Mouse (Mus musculus) stomach, embryonic 15.5 days (tissue): ENCODE measurements around the gene Lrrc28. TPM values are rescaled to one million over a fixed set of nuclear protein-coding genes. Genes with fewer than 3 reads are reported as not detected.

Experiments
- ATAC-seq: fragments of 200-750 bp; cut with Nextera tagmentation; 2 replicates; pipeline ENCODE4 v1.8.0; 2017; ENCODE audit warnings: low read depth, moderate number of reproducible peaks, moderate TSS enrichment; ENCODE audit not compliant: insufficient read depth, low FRiP score
- H3K27ac ChIP-seq: fragments of 300-500 bp; sonication (generic); 2 replicates; pipeline ENCODE4 v1.5.1; 2015; ENCODE audit warnings: mild to moderate bottlenecking, inconsistent platforms
- H3K27me3 ChIP-seq: fragments of 300-500 bp; sonication (generic); replicated peaks from 2 replicates; pipeline ENCODE4 v1.6.1; 2015; ENCODE audit warnings: inconsistent platforms
- H3K36me3 ChIP-seq: fragments of 300-500 bp; sonication (generic); 2 replicates; pipeline ENCODE4 v1.6.1; 2015; ENCODE audit warnings: inconsistent platforms
- H3K4me1 ChIP-seq: fragments of 300-500 bp; sonication (generic); 2 replicates; pipeline ENCODE4 v1.6.1; 2015; ENCODE audit warnings: inconsistent platforms
- H3K4me2 ChIP-seq: fragments of 300-500 bp; sonication (generic); 2 replicates; pipeline ENCODE4 v1.6.1; 2015; ENCODE audit warnings: mild to moderate bottlenecking, inconsistent platforms
- H3K4me3 ChIP-seq: fragments of 300-500 bp; sonication (generic); replicated peaks from 2 replicates; pipeline ENCODE4 v1.5.1; 2015; ENCODE audit warnings: inconsistent platforms
- H3K9ac ChIP-seq: fragments of 300-500 bp; sonication (generic); 2 replicates; pipeline ENCODE4 v1.6.1; 2015; ENCODE audit warnings: inconsistent platforms
- H3K9me3 ChIP-seq: fragments of 300-500 bp; sonication (generic); 2 replicates; pipeline ENCODE4 v1.6.1; 2016; ENCODE audit warnings: inconsistent platforms
- WGBS: fragments of 180-500 bp; shearing (Covaris S2); methylation state at CpG from one replicate; pipeline ENCODE4 v1.1.7; 2015; 5-methylcytosine and 5-hydroxymethylcytosine counted together
- polyA plus RNA-seq: library from polyadenylated mRNA; unstranded; fragments of >200 nt; fragmentation: Nextera tagmentation; extraction: Ambion mirVana; gene quantifications from 2 replicates; pipeline ENCODE4 v1.2.1, GENCODE M21; 2015

The Lrrc28 gene
- polyA plus RNA-seq, 1 experiment from 2014 or later: 14.2 TPM

- no peak overlapping the region for H3K27ac ChIP-seq
- no peak overlapping the region for H3K4me3 ChIP-seq
- 74% methylated on average over 4 of the region's 4 CpGs for WGBS
Observed at GRCm38 (mm10) chr7:67616890-67617289, 28.2 kb downstream of the Lrrc28 start.

DNA sequence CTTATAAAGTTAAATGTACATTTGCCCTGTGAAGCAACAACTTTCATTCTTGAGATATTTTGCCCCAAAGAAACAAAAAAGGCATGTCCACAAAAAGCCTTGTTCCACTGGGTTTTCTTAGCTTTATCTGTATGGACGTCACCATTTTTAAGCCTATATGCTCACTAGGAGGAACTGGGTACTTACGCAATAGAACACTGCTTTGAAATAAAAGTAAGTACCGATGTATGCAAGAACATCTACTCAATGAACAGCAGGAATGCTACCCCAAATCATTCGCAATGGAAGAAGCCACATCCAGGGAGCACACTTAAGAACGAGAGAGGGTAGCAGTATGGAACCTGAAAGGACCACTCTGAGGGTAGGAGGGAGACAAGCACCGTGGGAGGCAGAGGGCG lies 30.6 kb downstream of the Lrrc28 start:
- no peak overlapping the region for H3K4me3 ChIP-seq
- no peaks in the 10 kb centered on the region for H3K36me3 ChIP-seq
- H3K4me2 ChIP-seq: no peak overlapping the region; the same call in 1 of the 2 replicates
- H3K4me1 ChIP-seq: no peaks in the 10 kb centered on the region
- H3K27me3 ChIP-seq: no peaks in the 10 kb centered on the region
- no peak overlapping the region for H3K9ac ChIP-seq
- no peak overlapping the region for H3K27ac ChIP-seq
- no peak for ATAC-seq
- no peaks in the 10 kb centered on the region for H3K9me3 ChIP-seq
- WGBS: 86% methylated on average over 7 of the region's 7 CpGs

More at GRCm38 (mm10) chr7:67616890-67617289, 28.2 kb downstream of the Lrrc28 start:
- Histone ChIP-seq H3K36me3 (no peaks in the 10 kb centered on the region), H3K4me2 (no peak overlapping the region), H3K9me3 (no peaks in the 10 kb centered on the region), H3K9ac (no peak overlapping the region), H3K27me3 (no peaks in the 10 kb centered on the region), H3K4me1 (no peaks in the 10 kb centered on the region)
- ATAC-seq: no peak

- Histone ChIP-seq H3K9me3 (no peaks in the 10 kb centered on the region), H3K4me3 (no peak overlapping the region), H3K27me3 (no peaks in the 10 kb centered on the region), H3K4me1 (no peaks in the 10 kb centered on the region), H3K27ac (no peak overlapping the region), H3K36me3 (no peaks in the 10 kb centered on the region), H3K9ac (no peak overlapping the region), H3K4me2 (no peak overlapping the region)
- WGBS: 72% methylated on average over 10 of the region's 10 CpGs
- no peak for ATAC-seq
Observed at GRCm38 (mm10) chr7:67613795-67614463, 31.1 kb downstream of the Lrrc28 start.

- H3K27ac ChIP-seq: no peak overlapping the region; the same call in 1 of the 2 replicates
- 46% methylated on average over 4 of the region's 4 CpGs for WGBS
- no peaks in the 10 kb centered on the region for H3K9me3 ChIP-seq
- H3K4me3 ChIP-seq: no peak overlapping the region
- H3K9ac ChIP-seq: no peak overlapping the region
- no peak for ATAC-seq
- no peaks in the 10 kb centered on the region for H3K36me3 ChIP-seq
- H3K4me1 ChIP-seq: no peaks in the 10 kb centered on the region
- no peaks in the 10 kb centered on the region for H3K27me3 ChIP-seq
- no peak overlapping the region for H3K4me2 ChIP-seq
Observed at GRCm38 (mm10) chr7:67608348-67609024, 36.6 kb downstream of the Lrrc28 start.

DNA sequence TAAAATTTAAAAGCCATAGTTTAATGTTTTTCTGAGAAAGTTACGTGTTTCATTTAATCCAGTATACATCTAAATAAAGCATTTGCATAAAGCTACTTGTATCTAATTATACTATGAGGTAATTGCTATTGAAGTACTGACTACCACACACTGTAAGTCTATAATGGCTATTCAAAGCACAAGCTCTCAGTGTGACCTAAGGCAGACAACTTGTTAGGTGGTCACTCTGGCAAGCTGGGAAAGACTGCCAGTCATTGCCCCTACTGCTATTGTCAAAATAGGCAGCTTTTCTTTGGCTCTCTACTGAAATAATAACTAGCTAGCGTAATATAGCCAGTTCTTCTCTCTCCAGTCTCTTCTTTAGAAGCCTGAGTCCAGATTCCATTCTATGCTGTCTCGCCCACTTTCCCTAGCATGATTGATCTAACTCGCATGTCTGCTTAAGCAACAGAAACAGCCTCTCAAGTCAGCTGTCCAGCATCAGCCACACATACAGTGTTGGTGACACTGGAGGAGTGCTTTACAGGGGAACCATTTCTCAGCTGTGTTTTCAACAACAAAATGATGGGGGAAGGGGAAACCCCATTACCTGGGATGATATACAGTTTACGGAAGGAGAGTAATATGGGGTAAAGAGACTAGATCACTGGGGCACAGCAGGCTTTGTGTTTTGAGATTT lies 37.3 kb downstream of the Lrrc28 start:
- Histone ChIP-seq H3K4me2 (no peak overlapping the region), H3K4me3 (no peak overlapping the region), H3K4me1 (no peaks in the 10 kb centered on the region), H3K27me3 (no peaks in the 10 kb centered on the region), H3K27ac (no peak overlapping the region), H3K9me3 (no peaks in the 10 kb centered on the region), H3K36me3 (no peaks in the 10 kb centered on the region), H3K9ac (no peak overlapping the region)
- no peak for ATAC-seq
- WGBS: 54% methylated on average over 5 of the region's 5 CpGs

- no peak overlapping the region for H3K4me2 ChIP-seq
- 67% methylated on average over 1 of the region's 1 CpGs for WGBS
- no peak for ATAC-seq
- no peak overlapping the region for H3K9ac ChIP-seq
- H3K9me3 ChIP-seq: no peaks in the 10 kb centered on the region
- no peaks in the 10 kb centered on the region for H3K27me3 ChIP-seq
- no peaks in the 10 kb centered on the region for H3K4me1 ChIP-seq
- H3K36me3 ChIP-seq: no peaks in the 10 kb centered on the region
- no peak overlapping the region for H3K4me3 ChIP-seq
- no peak overlapping the region for H3K27ac ChIP-seq
Observed at GRCm38 (mm10) chr7:67606250-67606649, 38.8 kb downstream of the Lrrc28 start.

GRCm38 (mm10) chr7:67605114-67605513 lies 40.0 kb downstream of the Lrrc28 start:
- 86% methylated on average over 6 of the region's 6 CpGs for WGBS

DNA sequence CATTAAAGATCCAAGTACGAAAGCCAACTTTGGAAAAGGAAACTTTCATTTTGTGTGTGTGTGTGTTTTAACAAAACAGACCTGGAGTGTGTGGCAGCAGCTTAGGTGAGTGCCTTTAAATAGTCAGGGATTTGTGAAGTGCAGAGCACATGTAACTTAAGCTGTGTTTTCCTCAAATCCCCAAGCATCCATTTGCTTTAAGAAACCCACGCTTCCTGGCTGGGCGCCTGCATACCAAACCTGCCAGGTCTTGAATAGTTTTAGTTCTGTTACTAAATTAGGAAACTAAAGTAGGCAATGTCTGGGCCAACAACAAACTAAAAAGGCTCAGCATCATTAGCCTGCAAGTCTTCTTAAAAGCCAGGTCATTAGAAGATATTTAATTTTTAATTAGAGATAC lies 47.0 kb downstream of the Lrrc28 start:
- ATAC-seq: no peak
- no peaks in the 10 kb centered on the region for H3K36me3 ChIP-seq
- no peaks in the 10 kb centered on the region for H3K27me3 ChIP-seq
- no peak overlapping the region for H3K27ac ChIP-seq
- H3K4me3 ChIP-seq: no peak overlapping the region
- 0 out of 2 replicates have a peak, but pooled peaks cover 3% of the 10 kb centered on the region for H3K4me1 ChIP-seq
- no peak overlapping the region for H3K4me2 ChIP-seq
- H3K9me3 ChIP-seq: no peaks in the 10 kb centered on the region
- 61% methylated on average over 3 of the region's 3 CpGs for WGBS
- no peak overlapping the region for H3K9ac ChIP-seq

More at GRCm38 (mm10) chr7:67605114-67605513, 40.0 kb downstream of the Lrrc28 start:
- Histone ChIP-seq H3K4me1 (no peaks in the 10 kb centered on the region), H3K9me3 (no peaks in the 10 kb centered on the region), H3K9ac (no peak overlapping the region), H3K36me3 (no peaks in the 10 kb centered on the region), H3K4me2 (no peak overlapping the region), H3K4me3 (no peak overlapping the region), H3K27ac (no peak overlapping the region), H3K27me3 (no peaks in the 10 kb centered on the region)
- no peak for ATAC-seq

- no peaks in the 10 kb centered on the region for H3K36me3 ChIP-seq
- no peaks in the 10 kb centered on the region for H3K27me3 ChIP-seq
- H3K4me2 ChIP-seq: no peak overlapping the region
- H3K27ac ChIP-seq: no peak overlapping the region
- WGBS: 70% methylated on average over 1 of the region's 1 CpGs
- ATAC-seq: no peak
- 0 out of 2 replicates have a peak, but pooled peaks cover 3% of the 10 kb centered on the region for H3K4me1 ChIP-seq
- H3K9me3 ChIP-seq: no peaks in the 10 kb centered on the region
- no peak overlapping the region for H3K9ac ChIP-seq
- H3K4me3 ChIP-seq: no peak overlapping the region
Observed at GRCm38 (mm10) chr7:67596961-67597360, 48.1 kb downstream of the Lrrc28 start.

DNA sequence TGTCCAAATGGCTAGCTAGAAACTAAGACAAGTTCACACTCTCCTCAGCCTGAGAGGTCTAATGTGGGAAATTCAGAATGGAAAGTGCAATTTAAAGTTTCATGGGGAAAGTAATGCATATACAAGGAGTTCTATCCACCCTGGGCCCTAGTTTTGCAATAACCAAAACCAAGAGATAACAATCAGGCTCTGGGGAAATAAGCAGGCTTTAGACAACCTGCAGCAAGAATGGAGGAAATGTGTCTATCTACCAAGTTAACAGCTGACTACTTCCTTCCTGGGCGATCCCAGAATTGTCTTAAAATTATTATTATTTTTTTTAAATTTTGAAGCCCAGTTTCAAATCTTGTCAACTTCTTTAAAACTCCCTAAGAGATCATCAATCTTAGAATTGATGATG lies 48.7 kb downstream of the Lrrc28 start:
- 88% methylated on average over 1 of the region's 1 CpGs for WGBS
- no peaks in the 10 kb centered on the region for H3K36me3 ChIP-seq
- H3K9me3 ChIP-seq: no peaks in the 10 kb centered on the region
- H3K4me3 ChIP-seq: no peak overlapping the region
- no peak for ATAC-seq
- H3K27me3 ChIP-seq: no peaks in the 10 kb centered on the region
- H3K4me1 ChIP-seq: 0 out of 2 replicates have a peak, but pooled peaks cover 3% of the 10 kb centered on the region
- H3K9ac ChIP-seq: no peak overlapping the region
- H3K27ac ChIP-seq: no peak overlapping the region
- H3K4me2 ChIP-seq: no peak overlapping the region

- Histone ChIP-seq H3K9ac (no peak overlapping the region), H3K27ac (no peak overlapping the region), H3K27me3 (no peaks in the 10 kb centered on the region), H3K4me1 (no peaks in the 10 kb centered on the region), H3K4me2 (no peak overlapping the region), H3K9me3 (no peaks in the 10 kb centered on the region), H3K4me3 (no peak overlapping the region), H3K36me3 (no peaks in the 10 kb centered on the region)
- WGBS: 79% methylated on average over 6 of the region's 6 CpGs
- ATAC-seq: no peak
Observed at GRCm38 (mm10) chr7:67593902-67594301, 51.2 kb downstream of the Lrrc28 start.

- 84% methylated on average over 6 of the region's 6 CpGs for WGBS
- Histone ChIP-seq H3K36me3 (no peaks in the 10 kb centered on the region), H3K4me2 (no peak overlapping the region), H3K9ac (no peak overlapping the region), H3K9me3 (no peaks in the 10 kb centered on the region), H3K27me3 (no peaks in the 10 kb centered on the region), H3K4me1 (no peaks in the 10 kb centered on the region), H3K27ac (no peak overlapping the region), H3K4me3 (no peak overlapping the region)
- no peak for ATAC-seq
Observed at GRCm38 (mm10) chr7:67592670-67593069, 52.4 kb downstream of the Lrrc28 start.
